25 mouse cellular contexts compared by ENCODE assay signal in genomic region chr14:11874266-11874665, GRCm38 (mm10).
"Had no signal": no experiment of that assay in that cellular context is flagged by ENCODE, and none has a peak within 500 bp of the region (broad histone marks: within the 10 kb centered on the region; RNA-seq: fewer than 3 reads in every experiment).

No protein-coding gene starts in this region.

- ATAC-seq: inflammation-experienced regulatory T-cells, adult 6 months; intestine, embryonic 15.5 days; intestine, postnatal 0 days; liver, postnatal 0 days had no signal

- H3K4me1 ChIP-seq: liver, embryonic 13.5 days; liver, embryonic 15.5 days had no signal

- H3K9ac ChIP-seq: hindbrain, embryonic 12.5 days; hindbrain, embryonic 14.5 days; intestine, embryonic 15.5 days; limb, embryonic 12.5 days; liver, embryonic 13.5 days; liver, embryonic 15.5 days; liver, postnatal 0 days had no signal

- H3K27ac ChIP-seq: gastrocnemius, adult 2 months; hindbrain, embryonic 10.5 days; intestine, embryonic 15.5 days; limb, embryonic 12.5 days; liver, embryonic 13.5 days; liver, embryonic 15.5 days had no signal

- H3K9me3 ChIP-seq: hindbrain, embryonic 10.5 days; hindbrain, embryonic 12.5 days; intestine, embryonic 15.5 days; limb, embryonic 10.5 days; limb, embryonic 12.5 days; liver, embryonic 13.5 days; liver, embryonic 15.5 days had no signal

- H3K27me3 ChIP-seq: hindbrain, embryonic 12.5 days; intestine, embryonic 15.5 days; limb, embryonic 12.5 days; liver, embryonic 13.5 days; liver, embryonic 15.5 days had no signal

- DNase-seq: gastrocnemius, adult 2 months; gastrocnemius, postnatal 10 days; gastrocnemius, postnatal 25 days; heart, postnatal 14 days; kidney, adult 18-20 months; kidney, adult 8-10 months; kidney, postnatal 10 days; kidney, postnatal 25 days; kidney, postnatal 4 days; liver; liver, embryonic 13.5 days; liver, postnatal 0 days had no signal

- H3K36me3 ChIP-seq: hindbrain, embryonic 10.5 days; hindbrain, embryonic 12.5 days; intestine, embryonic 15.5 days; limb, embryonic 10.5 days; limb, embryonic 12.5 days; liver, embryonic 13.5 days; liver, embryonic 15.5 days had no signal

- H3K4me3 ChIP-seq: gastrocnemius, adult 2 months; hindbrain, embryonic 10.5 days; hindbrain, embryonic 12.5 days; intestine, embryonic 15.5 days; layer of hippocampus, adult 2 months; left cerebral cortex, adult 2 months; limb, embryonic 10.5 days; limb, embryonic 12.5 days; liver, embryonic 13.5 days; liver, embryonic 15.5 days had no signal

- H3K4me2 ChIP-seq: heart, embryonic 11.5 days; hindbrain, embryonic 12.5 days; hindbrain, embryonic 14.5 days; intestine, embryonic 15.5 days; limb, embryonic 12.5 days; liver, embryonic 11.5 days; liver, embryonic 13.5 days; liver, embryonic 15.5 days had no signal
